Mouse (Mus musculus) CH12.LX (cell line): ENCODE results near the gene Ubb.

Experiments
- CTCF ChIP-seq, 2 experiments: IDR thresholded peaks in 1 of 2; conservative IDR thresholded peaks in 1 of 2; 2 replicates each; pipeline ENCODE4 v1.5.1; 2011 to 2012; ENCODE audit warnings: low read depth in 2 of 2, low read length in 2 of 2, improper control_type of control experiment in 1 of 2, inconsistent platforms in 1 of 2, mild to moderate bottlenecking in 1 of 2, moderate library complexity in 1 of 2
- POLR2A ChIP-seq: IDR thresholded peaks from 2 replicates; pipeline ENCODE4 v1.6.1; 2011; ENCODE audit warnings: low read depth, mild to moderate bottlenecking, improper control_type of control experiment, low read length

DNA sequence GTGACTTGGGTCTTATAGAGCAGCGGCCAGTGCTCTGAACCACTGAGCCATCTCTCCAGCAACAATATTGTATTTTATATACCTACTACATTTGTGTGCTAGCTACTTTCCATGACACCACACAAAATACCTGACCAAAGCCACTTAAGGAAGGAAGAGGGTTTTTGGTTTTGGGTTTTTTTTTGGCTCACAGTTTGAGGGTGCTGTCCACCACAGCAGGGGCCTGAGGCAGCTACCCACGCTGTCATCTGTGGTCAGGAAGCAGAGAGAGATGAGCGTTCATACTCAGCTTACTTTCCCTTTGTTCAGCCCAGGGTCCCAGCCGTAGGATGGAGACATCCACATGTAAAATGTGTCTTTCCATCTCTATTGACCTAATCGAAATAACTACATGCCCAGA is 36.1 kb downstream of the Ubb start:
- TF ChIP-seq CTCF (conservative IDR thresholded peaks at IDR 0.05 in 1 of 2, IDR thresholded peaks at IDR 0.05 in 1 of 2; ENCODE audit: low read depth in 2 of 2, low read length in 2 of 2), result no peak
- no peak for TF ChIP-seq POLR2A
